Mouse (Mus musculus): ENCODE data around the gene Wfdc9. TPM values are rescaled to one million over a fixed set of nuclear protein-coding genes. Genes with fewer than 3 reads are reported as not detected.
"Not testable (repeated sequence)": the region's sequence is repeated elsewhere in the genome, so short reads cannot be mapped to it uniquely, and the experiment has no call there.

The Wfdc9 gene
- polyA plus RNA-seq, 1 experiment from 2014 or later, result not detected

DNA sequence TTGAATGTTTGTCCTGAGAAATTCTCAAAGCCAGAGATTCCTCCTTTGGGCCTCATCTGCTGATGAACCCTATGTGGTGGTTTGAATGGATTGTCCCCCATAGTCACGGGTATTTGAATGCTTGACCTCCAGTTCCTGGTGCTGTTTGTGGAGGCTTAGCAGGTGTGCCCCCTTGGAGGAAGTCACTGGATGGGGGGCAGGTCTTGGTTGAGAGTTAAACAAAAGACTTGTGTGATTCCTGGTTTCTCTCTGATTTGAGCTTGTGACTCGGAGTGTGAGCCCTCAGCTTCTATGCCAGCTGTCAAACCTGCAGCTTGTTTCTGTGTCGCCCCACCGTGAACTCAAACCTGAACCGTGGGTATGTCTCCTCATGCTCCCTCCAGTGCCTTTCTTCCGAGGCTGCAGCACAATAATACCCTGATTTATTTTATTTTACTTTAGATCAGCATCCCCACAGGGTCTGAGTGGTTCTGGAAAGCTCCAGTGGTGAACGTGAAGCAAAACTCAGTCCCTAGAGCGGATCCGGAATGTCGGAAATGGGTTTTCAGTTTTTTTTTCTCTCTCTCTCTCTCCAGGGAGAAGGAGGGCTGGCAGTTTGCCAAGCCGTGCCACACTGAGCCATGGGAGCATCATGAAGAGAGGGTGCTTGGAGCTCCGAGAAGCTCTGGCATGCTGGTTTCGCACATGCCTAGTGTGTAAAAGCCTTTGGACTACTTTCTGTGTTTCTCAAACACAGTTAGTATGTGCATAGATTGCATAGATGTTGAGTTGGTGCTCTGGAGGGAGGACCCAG, 14.3 kb downstream of the Wfdc9 start:
- DNase-seq (ENCODE audit: low spot score) (no peak), ATAC-seq (ENCODE audit: insufficient read depth, low FRiP score, low TSS enrichment) (no peak)
- H3K9me3 ChIP-seq (ENCODE audit: control insufficient read depth, low read length), result no peaks in the 10 kb centered on the region
- no peak overlapping the region for H3K4me3 ChIP-seq (ENCODE audit: low read depth, low read length)
- no peak overlapping the region for H3K27ac ChIP-seq (ENCODE audit: low read depth, low read length)
- no peak overlapping the region for H3K9ac ChIP-seq (ENCODE audit: low read length)
- no peak overlapping the region for H3K4me2 ChIP-seq (ENCODE audit: low read depth)
- no peaks in the 10 kb centered on the region for H3K36me3 ChIP-seq (ENCODE audit: control insufficient read depth, insufficient read depth, low read length)
- no peaks in the 10 kb centered on the region for H3K27me3 ChIP-seq (ENCODE audit: control insufficient read depth, insufficient read depth, low read length)
- WGBS, result 82% methylated on average over 13 of the region's 13 CpGs
- H3K4me1 ChIP-seq (ENCODE audit: control insufficient read depth, insufficient read depth, low read length), result no peaks in the 10 kb centered on the region

DNA sequence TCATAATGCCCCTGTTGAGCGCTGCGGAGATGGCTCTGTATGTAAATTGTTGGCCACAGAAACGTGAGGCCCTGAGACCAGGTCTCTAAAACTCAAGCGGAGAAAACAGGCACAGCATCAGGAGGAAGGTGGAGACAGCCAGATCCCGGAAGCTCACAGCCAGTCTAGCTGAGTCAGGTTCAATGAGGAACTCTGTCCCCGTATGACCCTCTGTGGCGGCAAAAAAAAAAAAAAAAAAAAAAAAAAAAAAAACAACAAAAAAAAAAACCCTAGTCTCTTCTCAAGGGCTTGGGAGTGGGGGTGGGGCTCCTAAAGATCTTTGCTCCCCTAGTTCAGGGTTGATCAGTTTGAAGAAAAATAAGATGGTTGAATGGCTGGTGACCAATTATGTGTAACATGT, 15.3 kb downstream of the Wfdc9 start:
- WGBS, result 70% methylated on average over 7 of the region's 7 CpGs

DNA sequence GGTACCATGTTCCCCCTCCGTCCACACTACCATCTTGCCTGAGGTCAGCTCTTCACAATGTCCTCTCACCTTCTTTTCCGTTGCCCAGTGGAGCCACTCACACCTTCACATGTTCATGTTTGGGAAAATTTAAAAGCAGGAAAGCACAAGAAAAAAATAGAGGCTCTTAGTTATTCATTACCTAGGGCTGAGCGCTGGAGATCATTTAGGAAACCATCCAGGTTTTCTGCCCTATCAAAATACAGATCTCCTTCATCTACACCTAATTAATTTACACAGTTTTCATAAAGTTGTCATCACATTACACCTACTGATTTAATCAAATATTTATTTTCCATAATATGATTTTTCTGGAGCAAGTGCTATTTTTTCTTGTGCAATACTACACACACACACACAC, 17.7 kb downstream of the Wfdc9 start, which contains the start of gene Wfdc16:
Wfdc16 (minus strand) TSS at position 101 of the 400 bp plus-strand sequence.
- H3K27me3 ChIP-seq (ENCODE audit: control insufficient read depth, insufficient read depth, low read length), result no peaks in the 10 kb centered on the region
- no peak within 1 kb of the TSS for H3K4me2 ChIP-seq (ENCODE audit: low read depth)
- 92% methylated on average over 3 of the region's 3 CpGs for WGBS
- H3K4me3 ChIP-seq (ENCODE audit: low read depth, low read length), result no peak within 1 kb of the TSS
- no peaks in the 10 kb centered on the region for H3K4me1 ChIP-seq (ENCODE audit: control insufficient read depth, insufficient read depth, low read length)
- H3K27ac ChIP-seq (ENCODE audit: low read depth, low read length), result no peak within 1 kb of the TSS
- H3K9ac ChIP-seq (ENCODE audit: low read length), result no peak within 1 kb of the TSS
- no peak for ATAC-seq (ENCODE audit: insufficient read depth, low FRiP score, low TSS enrichment)
- H3K9me3 ChIP-seq (ENCODE audit: control insufficient read depth, low read length), result no peaks in the 10 kb centered on the region
- DNase-seq (ENCODE audit: low spot score), result no peak
- H3K36me3 ChIP-seq (ENCODE audit: control insufficient read depth, insufficient read depth, low read length), result no peaks in the 10 kb centered on the region

More for the DNA sequence above, 15.3 kb downstream of the Wfdc9 start:
- H3K4me3 ChIP-seq (ENCODE audit: low read depth, low read length), result no peak overlapping the region
- H3K36me3 ChIP-seq (ENCODE audit: control insufficient read depth, insufficient read depth, low read length), result no peaks in the 10 kb centered on the region
- DNase-seq (ENCODE audit: low spot score) (no peak), ATAC-seq (ENCODE audit: insufficient read depth, low FRiP score, low TSS enrichment) (no peak)
- no peaks in the 10 kb centered on the region for H3K27me3 ChIP-seq (ENCODE audit: control insufficient read depth, insufficient read depth, low read length)
- H3K9ac ChIP-seq (ENCODE audit: low read length), result no peak overlapping the region
- no peaks in the 10 kb centered on the region for H3K9me3 ChIP-seq (ENCODE audit: control insufficient read depth, low read length)
- H3K4me2 ChIP-seq (ENCODE audit: low read depth), result no peak overlapping the region
- no peaks in the 10 kb centered on the region for H3K4me1 ChIP-seq (ENCODE audit: control insufficient read depth, insufficient read depth, low read length)
- no peak overlapping the region for H3K27ac ChIP-seq (ENCODE audit: low read depth, low read length)

DNA sequence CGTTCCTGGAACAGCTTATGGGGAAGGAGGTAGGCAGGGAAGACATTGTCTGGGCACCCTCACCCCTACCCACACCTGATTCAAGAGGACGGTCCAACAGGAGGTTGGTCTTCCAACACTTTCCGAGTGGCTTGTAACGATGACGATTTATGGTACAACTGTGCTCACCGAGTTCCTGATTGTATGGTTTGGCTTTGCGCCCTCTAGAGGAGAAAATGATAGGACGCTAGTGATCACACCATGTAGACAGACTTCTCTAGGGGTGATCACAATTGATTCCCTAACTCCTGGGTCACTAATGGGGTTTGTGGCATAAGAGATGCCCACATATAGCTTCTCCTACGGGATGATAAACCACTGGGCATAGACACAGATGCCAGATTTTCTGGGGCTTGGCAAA, 21.1 kb downstream of the Wfdc9 start:
- no peak overlapping the region for H3K4me3 ChIP-seq (ENCODE audit: low read depth, low read length)
- WGBS, result 79% methylated on average over 9 of the region's 9 CpGs

DNA sequence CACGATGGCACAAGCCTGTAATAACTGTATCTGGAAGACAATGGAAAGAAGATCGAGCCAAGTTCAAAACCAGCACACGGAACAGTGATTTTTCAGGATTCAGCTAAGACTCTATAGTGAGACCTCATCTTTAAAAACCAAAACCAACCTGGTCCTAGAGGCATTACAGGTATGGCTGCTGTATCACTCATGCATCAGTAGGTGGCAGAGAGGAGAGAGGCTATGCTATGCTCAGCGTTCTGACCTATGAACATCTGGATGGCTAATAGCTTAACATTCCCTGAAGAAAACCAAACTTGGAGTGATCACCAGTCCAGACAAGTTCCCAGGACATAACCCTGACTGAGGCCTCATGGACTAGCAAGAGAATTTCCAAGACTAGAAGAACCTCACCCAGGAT, 34.6 kb downstream of the Wfdc9 start:
- H3K9me3 ChIP-seq (ENCODE audit: control insufficient read depth, low read length), result no peaks in the 10 kb centered on the region
- no peaks in the 10 kb centered on the region for H3K36me3 ChIP-seq (ENCODE audit: control insufficient read depth, insufficient read depth, low read length)
- no peak overlapping the region for H3K4me3 ChIP-seq (ENCODE audit: low read depth, low read length)
- H3K27ac ChIP-seq (ENCODE audit: low read depth, low read length), result no peak overlapping the region
- no peaks in the 10 kb centered on the region for H3K4me1 ChIP-seq (ENCODE audit: control insufficient read depth, insufficient read depth, low read length)
- 82% methylated on average over 4 of the region's 4 CpGs for WGBS
- H3K9ac ChIP-seq (ENCODE audit: low read length), result no peak overlapping the region
- no peak for DNase-seq (ENCODE audit: low spot score)
- H3K27me3 ChIP-seq (ENCODE audit: control insufficient read depth, insufficient read depth, low read length), result no peaks in the 10 kb centered on the region
- H3K4me2 ChIP-seq (ENCODE audit: low read depth), result no peak overlapping the region
- no peak for ATAC-seq (ENCODE audit: insufficient read depth, low FRiP score, low TSS enrichment)

More for the DNA sequence above, 21.1 kb downstream of the Wfdc9 start:
- H3K27me3 ChIP-seq (ENCODE audit: control insufficient read depth, insufficient read depth, low read length), result no peaks in the 10 kb centered on the region
- no peaks in the 10 kb centered on the region for H3K36me3 ChIP-seq (ENCODE audit: control insufficient read depth, insufficient read depth, low read length)
- no peak overlapping the region for H3K9ac ChIP-seq (ENCODE audit: low read length)
- no peak overlapping the region for H3K27ac ChIP-seq (ENCODE audit: low read depth, low read length)
- no peak overlapping the region for H3K4me2 ChIP-seq (ENCODE audit: low read depth)
- H3K9me3 ChIP-seq (ENCODE audit: control insufficient read depth, low read length), result no peaks in the 10 kb centered on the region
- DNase-seq (ENCODE audit: low spot score) (no peak), ATAC-seq (ENCODE audit: insufficient read depth, low FRiP score, low TSS enrichment) (no peak)
- no peaks in the 10 kb centered on the region for H3K4me1 ChIP-seq (ENCODE audit: control insufficient read depth, insufficient read depth, low read length)

DNA sequence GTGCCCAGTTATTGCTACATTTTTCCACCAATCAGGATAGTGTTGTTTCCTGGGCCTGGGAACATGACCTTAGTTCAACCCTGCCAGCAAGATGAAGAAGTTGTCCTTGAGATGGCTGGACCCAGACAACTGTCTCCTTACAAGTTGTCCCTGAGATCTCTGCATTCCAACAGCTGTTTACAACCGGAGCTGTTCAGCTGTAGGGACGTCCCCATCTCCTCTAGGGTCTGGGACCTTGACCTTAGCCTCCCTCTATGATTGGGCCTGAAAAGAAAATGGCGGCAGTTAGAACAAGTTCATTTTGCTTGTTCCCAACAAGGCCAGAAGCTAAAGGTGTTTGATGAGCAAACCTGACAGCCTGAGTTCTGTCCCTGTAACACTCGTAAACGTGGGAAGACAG, 37.3 kb downstream of the Wfdc9 start:
- no peaks in the 10 kb centered on the region for H3K9me3 ChIP-seq (ENCODE audit: control insufficient read depth, low read length)
- DNase-seq (ENCODE audit: low spot score) (no peak), ATAC-seq (ENCODE audit: insufficient read depth, low FRiP score, low TSS enrichment) (no peak)
- H3K27me3 ChIP-seq (ENCODE audit: control insufficient read depth, insufficient read depth, low read length), result no peaks in the 10 kb centered on the region
- WGBS, result 82% methylated on average over 5 of the region's 5 CpGs
- no peaks in the 10 kb centered on the region for H3K36me3 ChIP-seq (ENCODE audit: control insufficient read depth, insufficient read depth, low read length)
- no peak overlapping the region for H3K27ac ChIP-seq (ENCODE audit: low read depth, low read length)
- no peak overlapping the region for H3K4me2 ChIP-seq (ENCODE audit: low read depth)
- no peak overlapping the region for H3K4me3 ChIP-seq (ENCODE audit: low read depth, low read length)
- no peaks in the 10 kb centered on the region for H3K4me1 ChIP-seq (ENCODE audit: control insufficient read depth, insufficient read depth, low read length)
- H3K9ac ChIP-seq (ENCODE audit: low read length), result no peak overlapping the region

DNA sequence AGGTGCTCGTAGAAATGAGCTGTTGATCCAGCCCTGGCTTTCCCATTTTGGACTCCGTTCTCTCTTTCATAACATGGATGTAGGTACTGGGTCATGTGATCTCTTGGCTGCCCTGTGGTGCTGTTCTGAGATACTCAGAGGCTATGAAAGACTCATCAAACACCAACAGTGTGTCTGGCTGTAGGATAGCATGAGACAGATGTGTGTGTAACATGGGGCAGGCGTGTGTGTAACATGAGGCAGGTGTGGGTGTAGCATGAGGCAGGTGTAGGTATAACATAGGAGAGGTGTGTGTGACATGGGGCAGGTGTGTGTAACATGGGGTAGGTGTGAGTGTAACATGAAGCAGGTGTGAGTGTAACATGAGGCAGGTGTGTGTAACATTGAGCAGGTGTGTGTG, 41.0 kb downstream of the Wfdc9 start:
- no peak for ATAC-seq (ENCODE audit: insufficient read depth, low FRiP score, low TSS enrichment)
- 86% methylated on average over 3 of the region's 3 CpGs for WGBS
- Histone ChIP-seq H3K27ac (ENCODE audit: low read depth, low read length) (no peak overlapping the region), H3K36me3 (ENCODE audit: control insufficient read depth, insufficient read depth, low read length) (no peaks in the 10 kb centered on the region), H3K4me3 (ENCODE audit: low read depth, low read length) (no peak overlapping the region), H3K4me1 (ENCODE audit: control insufficient read depth, insufficient read depth, low read length) (no peaks in the 10 kb centered on the region), H3K4me2 (ENCODE audit: low read depth) (no peak overlapping the region), H3K27me3 (ENCODE audit: control insufficient read depth, insufficient read depth, low read length) (no peaks in the 10 kb centered on the region), H3K9me3 (ENCODE audit: control insufficient read depth, low read length) (no peaks in the 10 kb centered on the region), H3K9ac (ENCODE audit: low read length) (no peak overlapping the region)
- DNase-seq (ENCODE audit: low spot score), result no peak

DNA sequence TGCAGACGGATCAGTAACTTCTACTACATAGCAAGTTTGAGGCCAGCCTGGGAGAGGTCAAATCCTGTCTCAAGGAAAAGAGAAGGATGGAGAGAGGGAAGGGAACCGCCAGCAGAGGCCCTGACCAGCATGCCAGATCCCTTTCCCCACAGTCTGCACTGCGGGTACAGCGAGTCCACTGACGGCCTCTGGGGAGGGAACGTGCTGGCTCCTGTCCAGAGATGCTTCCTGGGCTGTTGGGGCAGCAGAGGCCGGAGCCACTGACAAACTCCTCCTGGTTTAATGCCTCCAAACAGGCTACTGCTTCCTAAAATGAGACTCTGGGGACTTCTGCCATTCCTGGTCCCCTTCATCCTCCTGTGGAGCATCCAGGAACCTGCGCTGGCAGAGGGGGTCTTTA, 42.9 kb downstream of the Wfdc9 start, which contains the start of the genes Wfdc6b and Wfdc8:
Wfdc6b (plus strand) TSS at position 52 of the 400 bp plus-strand sequence.
Wfdc8 (minus strand) TSS at position 156 of the 400 bp plus-strand sequence.
- H3K36me3 ChIP-seq (ENCODE audit: control insufficient read depth, insufficient read depth, low read length); H3K4me2 ChIP-seq (ENCODE audit: low read depth); H3K4me1 ChIP-seq (ENCODE audit: control insufficient read depth, insufficient read depth, low read length); H3K9me3 ChIP-seq (ENCODE audit: control insufficient read depth, low read length); H3K9ac ChIP-seq (ENCODE audit: low read length); H3K27me3 ChIP-seq (ENCODE audit: control insufficient read depth, insufficient read depth, low read length); H3K4me3 ChIP-seq (ENCODE audit: low read depth, low read length); DNase-seq (ENCODE audit: low spot score); H3K27ac ChIP-seq (ENCODE audit: low read depth, low read length); ATAC-seq (ENCODE audit: insufficient read depth, low FRiP score, low TSS enrichment): not testable (repeated sequence)
- 74% methylated on average over 8 of the region's 8 CpGs for WGBS

DNA sequence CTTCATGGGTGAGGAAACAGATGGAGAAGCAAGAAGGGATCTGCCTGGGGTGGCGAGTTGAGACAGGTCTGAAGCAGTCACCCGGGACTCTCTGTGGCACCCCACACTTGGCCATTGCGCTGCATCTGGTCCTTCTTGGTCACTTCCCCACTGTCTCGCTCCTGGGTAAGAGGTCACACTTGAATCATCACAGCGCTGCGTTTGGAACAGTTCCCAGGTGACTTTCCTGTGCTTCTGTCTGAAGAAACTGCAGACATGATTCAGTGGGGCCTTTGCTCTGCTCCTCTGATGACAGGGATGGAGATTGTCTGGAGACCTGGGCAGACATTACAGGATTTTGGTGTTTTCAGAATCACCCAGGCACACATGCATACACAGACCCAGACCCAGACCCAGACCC, 47.6 kb downstream of the Wfdc9 start:
- ATAC-seq (ENCODE audit: insufficient read depth, low FRiP score, low TSS enrichment) (no peak), DNase-seq (ENCODE audit: low spot score) (no peak)
- WGBS, result 78% methylated on average over 6 of the region's 6 CpGs
- no peaks in the 10 kb centered on the region for H3K36me3 ChIP-seq (ENCODE audit: control insufficient read depth, insufficient read depth, low read length)
- H3K4me3 ChIP-seq (ENCODE audit: low read depth, low read length), result no peak overlapping the region
- H3K9me3 ChIP-seq (ENCODE audit: control insufficient read depth, low read length), result no peaks in the 10 kb centered on the region
- H3K9ac ChIP-seq (ENCODE audit: low read length), result no peak overlapping the region
- no peak overlapping the region for H3K27ac ChIP-seq (ENCODE audit: low read depth, low read length)
- H3K27me3 ChIP-seq (ENCODE audit: control insufficient read depth, insufficient read depth, low read length), result no peaks in the 10 kb centered on the region
- H3K4me2 ChIP-seq (ENCODE audit: low read depth), result no peak overlapping the region
- H3K4me1 ChIP-seq (ENCODE audit: control insufficient read depth, insufficient read depth, low read length), result no peaks in the 10 kb centered on the region

Measured in neural tube, embryonic 11.5 days (tissue).